Mouse (Mus musculus): ENCODE results near the gene Srcap. TPM values are rescaled to one million over a fixed set of nuclear protein-coding genes. Genes with fewer than 3 reads are reported as not detected.
A peak's percentile ranks its signal among the peaks of the same experiment; 100 is the strongest.
"Not testable (repeated sequence)": the region's sequence is repeated elsewhere in the genome, so short reads cannot be mapped to it uniquely, and the experiment has no call there.

The Srcap gene
- total and polyA plus RNA-seq, 2 experiments from 2014 or later: 16.1 to 29.3 TPM

DNA sequence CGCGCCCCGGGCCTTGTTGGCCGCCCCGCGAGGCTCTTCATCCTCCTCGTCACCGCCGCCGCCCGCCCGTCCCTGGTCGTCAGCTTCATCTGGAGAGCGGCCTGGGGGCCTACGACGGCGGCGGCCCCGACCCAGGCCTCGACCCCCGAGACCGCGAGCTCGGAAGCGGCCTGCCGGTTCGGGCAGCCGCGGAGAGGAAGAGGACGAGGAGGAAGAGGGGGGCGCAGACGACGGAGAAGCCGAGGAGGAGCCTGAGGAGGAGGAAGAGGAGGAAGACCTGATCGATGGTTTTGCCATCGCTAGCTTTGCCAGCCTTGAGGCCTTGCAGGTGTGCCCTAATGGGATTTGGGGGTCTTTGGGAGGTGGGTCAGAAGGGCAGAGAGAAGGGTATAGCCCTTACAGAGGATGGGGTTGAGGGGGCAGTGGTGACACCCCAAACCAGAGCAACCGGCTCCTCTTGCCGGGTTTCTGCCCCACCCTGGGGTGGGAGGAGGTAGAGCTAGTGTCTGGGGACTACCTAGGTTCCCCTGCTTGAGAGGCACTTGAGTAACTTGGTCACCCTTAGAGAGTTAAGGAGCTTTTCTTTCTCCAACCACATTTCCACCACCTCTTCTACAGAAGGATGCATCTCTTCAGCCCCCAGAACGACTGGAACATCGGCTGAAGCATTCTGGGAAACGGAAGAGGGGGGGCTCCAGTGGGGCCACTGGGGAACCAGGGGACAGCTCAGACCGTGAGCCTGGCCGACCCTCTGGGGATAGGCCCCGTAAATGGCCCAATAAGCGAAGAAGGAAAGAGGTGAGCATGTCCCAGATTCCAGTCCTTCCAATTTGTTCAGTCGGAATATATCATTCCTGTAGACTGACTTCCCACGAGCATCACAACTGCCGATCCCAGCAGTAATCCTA, 32.2 kb upstream of the Srcap start:
- ATAC-seq (ENCODE audit: insufficient read depth, low read depth) (no peak), DNase-seq (ENCODE audit: low spot score) (peak; percentile 11)
- TF ChIP-seq CTCF (IDR thresholded peaks at IDR 0.05; ENCODE audit: low read depth): no peak
- TF ChIP-seq EP300 (IDR thresholded peaks at IDR 0.05; ENCODE audit: low read depth): no peak
- peak overlapping the region; percentile 97 for H3K27ac ChIP-seq (ENCODE audit: low read depth)
- peaks cover 19% of the 10 kb centered on the region for H3K4me1 ChIP-seq (ENCODE audit: control insufficient read depth, insufficient read depth)
- H3K4me3 ChIP-seq (ENCODE audit: low read depth, low read length): peak overlapping the region; percentile 85
- no peaks in the 10 kb centered on the region for H3K27me3 ChIP-seq (ENCODE audit: control insufficient read depth, insufficient read depth, low read length)
- no peaks in the 10 kb centered on the region for H3K9me3 ChIP-seq (replicated peaks; ENCODE audit: control insufficient read depth, low read length)
- 2% methylated on average over 45 of the region's 48 CpGs for WGBS
- peak overlapping the region; percentile 94 for H3K9ac ChIP-seq (replicated peaks; ENCODE audit: low read depth, low read length)
- H3K36me3 ChIP-seq (replicated peaks; ENCODE audit: control insufficient read depth, insufficient read depth, low read length): peaks cover 51% of the 10 kb centered on the region
- peak overlapping the region; percentile 94 for H3K4me2 ChIP-seq (ENCODE audit: low read depth, low read length)

DNA sequence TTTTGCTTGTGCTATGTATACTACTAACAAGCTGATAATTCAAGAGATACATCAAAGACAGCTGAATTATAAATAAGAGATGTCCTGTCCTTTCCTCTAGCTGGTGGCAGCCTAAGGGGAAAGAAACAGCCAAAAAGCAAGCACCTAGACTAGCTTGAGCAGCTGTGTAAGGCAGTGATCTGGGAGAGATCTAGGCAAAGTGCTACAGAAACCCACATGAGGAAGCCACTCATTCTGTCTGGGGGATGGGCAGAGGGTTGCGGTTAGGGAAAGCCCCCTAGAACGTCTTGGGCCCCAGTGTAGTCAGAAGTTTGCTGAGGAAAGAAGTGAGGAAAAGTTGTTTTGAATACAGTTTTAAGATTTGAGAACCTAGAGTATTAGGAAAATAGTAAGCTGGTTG, 31.5 kb upstream of the Srcap start:
- Histone ChIP-seq H3K36me3 (replicated peaks; ENCODE audit: control insufficient read depth, insufficient read depth, low read length) (peaks cover 51% of the 10 kb centered on the region), H3K4me2 (ENCODE audit: low read depth, low read length) (peak overlapping the region; percentile 94), H3K4me3 (ENCODE audit: low read depth, low read length) (peak overlapping the region; percentile 85), H3K9ac (replicated peaks; ENCODE audit: low read depth, low read length) (peak overlapping the region; percentile 94; the same call in 1 of the 2 replicates), H3K9me3 (replicated peaks; ENCODE audit: control insufficient read depth, low read length) (no peaks in the 10 kb centered on the region), H3K27me3 (ENCODE audit: control insufficient read depth, insufficient read depth, low read length) (no peaks in the 10 kb centered on the region), H3K4me1 (ENCODE audit: control insufficient read depth, insufficient read depth) (peaks cover 19% of the 10 kb centered on the region), H3K27ac (ENCODE audit: low read depth) (peak overlapping the region; percentile 97; the same call in 1 of the 2 replicates)
- TF ChIP-seq EP300 (IDR thresholded peaks at IDR 0.05; ENCODE audit: low read depth) (no peak), CTCF (IDR thresholded peaks at IDR 0.05; ENCODE audit: low read depth) (no peak)
- 43% methylated on average over 2 of the region's 2 CpGs for WGBS
- DNase-seq (ENCODE audit: low spot score) (no peak), ATAC-seq (ENCODE audit: insufficient read depth, low read depth) (no peak)

DNA sequence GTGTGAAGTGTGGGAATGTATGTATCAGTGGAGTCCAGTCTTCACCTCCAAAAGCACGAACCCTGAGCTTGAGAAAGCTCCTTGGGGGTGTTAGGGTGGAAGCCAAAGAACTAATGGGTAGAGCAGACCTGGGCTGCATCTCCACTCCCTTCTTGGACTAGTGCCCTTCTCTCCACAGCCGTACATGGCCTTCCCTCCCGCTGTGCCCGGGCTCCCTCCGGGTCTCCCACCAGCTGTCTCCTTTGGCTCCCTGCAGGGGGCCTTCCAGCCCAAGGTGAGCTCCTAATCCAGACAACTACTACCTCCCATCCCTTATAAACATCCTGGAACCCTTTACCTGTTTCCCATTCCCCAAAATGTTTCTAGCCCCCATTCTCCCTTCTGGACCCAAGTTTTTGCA, 26.4 kb upstream of the Srcap start:
- ATAC-seq (ENCODE audit: insufficient read depth, low read depth) (no peak), DNase-seq (ENCODE audit: low spot score) (no peak)
- Histone ChIP-seq H3K27ac (ENCODE audit: low read depth) (no peak overlapping the region), H3K36me3 (replicated peaks; ENCODE audit: control insufficient read depth, insufficient read depth, low read length) (peaks cover 80% of the 10 kb centered on the region), H3K4me2 (ENCODE audit: low read depth, low read length) (no peak overlapping the region), H3K4me3 (ENCODE audit: low read depth, low read length) (no peak overlapping the region), H3K27me3 (ENCODE audit: control insufficient read depth, insufficient read depth, low read length) (no peaks in the 10 kb centered on the region), H3K9ac (replicated peaks; ENCODE audit: low read depth, low read length) (no peak overlapping the region), H3K4me1 (ENCODE audit: control insufficient read depth, insufficient read depth) (peaks cover 6% of the 10 kb centered on the region; the same call in 1 of the 2 replicates), H3K9me3 (replicated peaks; ENCODE audit: control insufficient read depth, low read length) (no peaks in the 10 kb centered on the region)
- TF ChIP-seq EP300 (IDR thresholded peaks at IDR 0.05; ENCODE audit: low read depth) (no peak), CTCF (IDR thresholded peaks at IDR 0.05; ENCODE audit: low read depth) (no peak)
- WGBS: 85% methylated on average over 5 of the region's 5 CpGs

DNA sequence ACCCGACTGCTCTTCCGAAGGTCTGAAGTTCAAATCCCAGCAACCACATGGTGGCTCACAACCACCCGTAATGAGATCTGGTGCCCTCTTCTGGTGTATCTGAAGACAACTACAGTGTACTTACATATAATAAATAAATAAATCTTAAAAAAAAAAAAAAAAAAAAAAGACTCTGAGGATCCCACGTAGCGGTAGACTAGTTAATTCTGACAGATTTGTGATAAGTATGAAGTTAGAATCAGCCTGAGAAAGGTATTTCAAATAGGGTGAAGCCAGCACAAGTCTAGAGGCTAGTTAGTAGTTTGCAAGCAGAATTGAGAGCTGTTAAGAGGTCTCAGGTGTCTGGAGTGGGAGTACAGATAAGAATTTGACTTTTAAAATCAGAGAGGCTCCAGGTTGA, 23.4 kb upstream of the Srcap start:
- H3K36me3 ChIP-seq (replicated peaks; ENCODE audit: control insufficient read depth, insufficient read depth, low read length): peaks cover 88% of the 10 kb centered on the region
- not testable (repeated sequence) for H3K9ac ChIP-seq (replicated peaks; ENCODE audit: low read depth, low read length); H3K27ac ChIP-seq (ENCODE audit: low read depth); H3K4me1 ChIP-seq (ENCODE audit: control insufficient read depth, insufficient read depth); H3K4me3 ChIP-seq (ENCODE audit: low read depth, low read length); DNase-seq (ENCODE audit: low spot score); H3K4me2 ChIP-seq (ENCODE audit: low read depth, low read length); H3K9me3 ChIP-seq (replicated peaks; ENCODE audit: control insufficient read depth, low read length); ATAC-seq (ENCODE audit: insufficient read depth, low read depth); H3K27me3 ChIP-seq (ENCODE audit: control insufficient read depth, insufficient read depth, low read length)
- WGBS: 82% methylated on average over 4 of the region's 5 CpGs

DNA sequence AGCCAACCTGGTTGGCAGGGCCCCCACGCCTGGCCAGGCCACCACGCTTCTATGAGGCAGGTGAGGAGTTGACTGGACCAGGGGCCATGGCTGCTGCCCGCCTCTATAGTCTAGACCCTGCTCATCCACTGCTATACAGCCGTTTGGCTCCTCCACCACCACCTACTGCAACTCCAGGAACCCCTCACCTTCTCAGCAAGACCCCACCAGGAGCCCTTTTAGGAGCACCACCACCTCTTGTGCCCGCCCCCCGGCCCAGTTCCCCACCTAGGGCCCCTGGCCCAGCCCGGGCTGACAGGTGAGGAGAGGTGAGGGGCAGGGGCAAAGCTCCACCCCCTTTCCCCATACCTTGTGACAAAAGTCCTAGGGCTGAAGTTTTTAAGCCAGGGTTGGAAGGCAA, 21.8 kb upstream of the Srcap start:
- WGBS: 91% methylated on average over 7 of the region's 7 CpGs

More for the DNA sequence above, 21.8 kb upstream of the Srcap start:
- Histone ChIP-seq H3K27me3 (ENCODE audit: control insufficient read depth, insufficient read depth, low read length) (no peaks in the 10 kb centered on the region), H3K4me1 (ENCODE audit: control insufficient read depth, insufficient read depth) (no peaks in the 10 kb centered on the region), H3K4me2 (ENCODE audit: low read depth, low read length) (no peak overlapping the region), H3K36me3 (replicated peaks; ENCODE audit: control insufficient read depth, insufficient read depth, low read length) (peaks cover 72% of the 10 kb centered on the region), H3K4me3 (ENCODE audit: low read depth, low read length) (no peak overlapping the region), H3K27ac (ENCODE audit: low read depth) (no peak overlapping the region), H3K9ac (replicated peaks; ENCODE audit: low read depth, low read length) (no peak overlapping the region), H3K9me3 (replicated peaks; ENCODE audit: control insufficient read depth, low read length) (no peaks in the 10 kb centered on the region)
- TF ChIP-seq CTCF (IDR thresholded peaks at IDR 0.05; ENCODE audit: low read depth): no peak
- no peak for TF ChIP-seq EP300 (IDR thresholded peaks at IDR 0.05; ENCODE audit: low read depth)
- ATAC-seq (ENCODE audit: insufficient read depth, low read depth) (no peak), DNase-seq (ENCODE audit: low spot score) (no peak)
